Mouse (Mus musculus) hindbrain, embryonic 10.5 days (tissue): ENCODE measurements at regions not wholly inside any gene's neighbourhood (a gene's known extent, or its start where the extent isn't known, plus 50 kb on each side); places are given as distances from the start of the nearest gene placed in this dataset.

Experiments
- DNase-seq: peaks from one replicate; pipeline ENCODE4 v3.0.0-alpha.2; 2017; ENCODE audit warnings: low spot score
- H3K27ac ChIP-seq: fragments of 300-500 bp; sonication (generic); 2 replicates; pipeline ENCODE4 v1.5.1; 2016; ENCODE audit warnings: mild to moderate bottlenecking, moderate library complexity
- H3K27me3 ChIP-seq: fragments of 300-500 bp; sonication (generic); 2 replicates; pipeline ENCODE4 v1.6.1; 2016; ENCODE audit warnings: mild to moderate bottlenecking; ENCODE audit not compliant: poor library complexity, insufficient read depth, severe bottlenecking
- H3K36me3 ChIP-seq: fragments of 300-500 bp; sonication (generic); 2 replicates; pipeline ENCODE4 v1.6.1; 2016; ENCODE audit warnings: mild to moderate bottlenecking, moderate library complexity
- H3K4me1 ChIP-seq: fragments of 300-500 bp; sonication (generic); replicated peaks from 2 replicates; pipeline ENCODE4 v1.6.1; 2016; ENCODE audit warnings: mild to moderate bottlenecking
- H3K4me3 ChIP-seq: fragments of 300-500 bp; sonication (generic); 2 replicates; pipeline ENCODE4 v1.5.1; 2016; ENCODE audit warnings: mild to moderate bottlenecking, moderate library complexity
- H3K9me3 ChIP-seq: fragments of 300-500 bp; sonication (generic); 2 replicates; pipeline ENCODE4 v1.6.1; 2016; ENCODE audit warnings: mild to moderate bottlenecking, moderate library complexity
- WGBS: fragments of 180-500 bp; shearing (Covaris S2); methylation state at CpG from one replicate; pipeline ENCODE4 v1.1.7; 2016; 5-methylcytosine and 5-hydroxymethylcytosine counted together

DNA sequence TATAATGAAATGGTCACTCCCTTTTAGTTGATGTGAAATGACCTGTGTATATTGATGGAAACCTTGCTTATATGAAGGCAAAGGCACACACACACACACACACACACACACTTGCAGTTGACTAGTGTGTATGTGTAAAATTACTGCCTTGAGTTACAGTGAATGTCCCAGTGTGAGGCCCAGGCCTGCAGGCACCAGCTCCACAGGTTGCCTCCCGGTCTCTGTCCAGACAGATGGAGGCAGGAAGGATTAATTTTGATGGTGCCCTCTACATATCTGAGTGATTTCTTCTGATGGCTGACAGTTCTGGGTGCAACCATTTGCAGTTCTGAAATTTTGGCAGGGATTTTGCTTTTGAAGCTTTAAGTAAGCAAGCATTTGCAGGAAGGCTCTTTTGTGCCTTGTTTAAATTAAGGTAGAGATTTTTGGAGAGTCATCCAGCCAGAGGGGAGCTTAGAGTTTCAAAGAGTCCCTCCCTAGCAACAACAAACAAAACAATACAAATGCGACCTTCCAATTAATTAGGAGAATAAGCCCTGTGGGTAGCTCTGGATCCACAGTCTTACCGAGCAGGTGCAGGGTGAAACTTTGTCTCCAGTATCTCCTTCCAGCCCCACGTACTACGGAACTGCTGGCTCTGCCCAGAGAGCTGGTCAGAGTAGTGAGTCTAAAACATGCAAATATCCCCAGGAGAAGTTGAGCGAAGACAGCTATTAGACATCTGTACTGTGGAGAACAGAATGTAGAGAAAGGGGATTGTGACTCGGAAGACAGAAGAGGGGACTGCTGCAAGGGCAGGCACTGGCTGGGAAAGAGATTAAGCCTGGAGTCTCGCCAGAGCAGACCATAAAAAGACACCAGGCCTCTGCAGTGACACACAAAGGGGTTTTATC, 87.5 kb upstream of the Tut7 start:
- H3K27ac ChIP-seq: peak overlapping the region; percentile 54
- H3K27me3 ChIP-seq: no peaks in the 10 kb centered on the region
- 33% methylated on average over 8 of the region's 8 CpGs for WGBS
- DNase-seq: no peak
- H3K9me3 ChIP-seq: peaks cover 10% of the 10 kb centered on the region; the same call in 1 of the 2 replicates
- H3K4me1 ChIP-seq: peaks cover 16% of the 10 kb centered on the region
- H3K36me3 ChIP-seq: no peaks in the 10 kb centered on the region
- H3K4me3 ChIP-seq: no peak overlapping the region

DNA sequence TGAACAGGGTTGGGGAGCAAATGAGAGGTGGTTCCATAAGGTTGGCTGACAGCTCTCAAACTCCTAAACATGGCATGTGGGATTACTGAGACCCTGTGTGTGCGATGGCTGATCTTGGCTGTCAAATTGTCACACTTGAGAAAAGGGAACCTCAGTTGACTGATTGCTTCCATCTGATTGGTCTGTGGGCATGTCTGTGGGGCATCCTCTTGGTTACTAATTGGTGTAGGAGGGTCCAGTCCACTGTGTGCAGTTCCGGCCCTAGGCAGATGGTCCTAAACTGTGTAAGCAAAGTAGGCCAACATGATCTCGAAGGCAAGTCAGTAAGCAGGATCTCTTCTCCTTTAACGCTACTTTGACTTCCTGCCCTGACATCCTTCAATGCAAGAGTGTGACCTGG, 86.5 kb upstream of the Tut7 start:
- Histone ChIP-seq H3K4me1 (peaks cover 22% of the 10 kb centered on the region), H3K4me3 (no peak overlapping the region), H3K36me3 (no peaks in the 10 kb centered on the region), H3K27ac (peak overlapping the region; percentile 23; the same call in 1 of the 2 replicates), H3K9me3 (peaks cover 10% of the 10 kb centered on the region; the same call in 1 of the 2 replicates), H3K27me3 (no peaks in the 10 kb centered on the region)
- DNase-seq: no peak
- 86% methylated on average over 4 of the region's 4 CpGs for WGBS

DNA sequence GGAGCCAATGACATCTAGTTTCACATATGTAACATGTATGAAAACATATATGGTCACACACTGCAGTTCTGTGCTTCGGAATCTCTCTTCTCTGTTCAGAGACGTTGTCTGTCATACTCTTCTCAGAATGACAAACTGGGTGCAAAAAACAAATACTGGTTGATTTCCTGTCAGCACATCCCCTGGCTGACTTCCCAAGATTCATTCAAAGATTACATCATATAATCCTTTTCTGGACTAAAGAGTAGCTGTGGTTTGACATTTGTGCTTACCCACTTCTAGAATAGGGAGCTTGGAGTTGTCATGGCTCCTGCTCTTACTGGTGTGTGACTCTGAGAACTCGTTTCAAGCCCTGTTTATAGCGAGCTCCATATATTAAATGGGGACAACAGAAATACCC, 85.8 kb upstream of the Tut7 start:
- H3K4me3 ChIP-seq: no peak overlapping the region
- no peaks in the 10 kb centered on the region for H3K36me3 ChIP-seq
- H3K9me3 ChIP-seq: peaks cover 10% of the 10 kb centered on the region; the same call in 1 of the 2 replicates
- H3K27me3 ChIP-seq: no peaks in the 10 kb centered on the region
- no peak for DNase-seq
- H3K27ac ChIP-seq: no peak overlapping the region
- WGBS: 97% methylated on average over 4 of the region's 4 CpGs
- peaks cover 22% of the 10 kb centered on the region for H3K4me1 ChIP-seq

DNA sequence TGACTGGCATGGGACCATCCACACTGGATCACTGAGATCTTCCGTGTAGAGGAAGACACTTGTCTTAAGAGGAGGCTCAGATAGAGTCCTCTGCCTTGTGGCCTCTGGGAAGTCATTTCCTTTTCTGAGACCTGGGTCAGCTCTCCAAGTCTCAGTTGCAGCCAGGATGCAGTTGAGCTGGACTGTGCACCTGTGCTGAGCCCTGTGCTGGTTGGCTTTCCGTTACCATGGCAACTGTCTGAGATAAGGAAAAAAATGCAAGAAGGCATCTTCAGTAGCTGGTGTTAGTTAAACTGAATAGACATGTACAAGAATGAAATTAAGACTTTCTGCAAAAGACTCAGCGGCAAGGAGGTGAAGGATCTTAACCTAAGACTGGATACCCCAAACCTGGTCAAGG, 82.5 kb upstream of the Tut7 start:
- Histone ChIP-seq H3K4me1 (peaks cover 27% of the 10 kb centered on the region), H3K36me3 (no peaks in the 10 kb centered on the region), H3K27me3 (no peaks in the 10 kb centered on the region), H3K9me3 (peaks cover 10% of the 10 kb centered on the region; the same call in 1 of the 2 replicates), H3K27ac (no peak overlapping the region), H3K4me3 (no peak overlapping the region)
- WGBS: 69% methylated on average over 3 of the region's 3 CpGs
- DNase-seq: no peak

DNA sequence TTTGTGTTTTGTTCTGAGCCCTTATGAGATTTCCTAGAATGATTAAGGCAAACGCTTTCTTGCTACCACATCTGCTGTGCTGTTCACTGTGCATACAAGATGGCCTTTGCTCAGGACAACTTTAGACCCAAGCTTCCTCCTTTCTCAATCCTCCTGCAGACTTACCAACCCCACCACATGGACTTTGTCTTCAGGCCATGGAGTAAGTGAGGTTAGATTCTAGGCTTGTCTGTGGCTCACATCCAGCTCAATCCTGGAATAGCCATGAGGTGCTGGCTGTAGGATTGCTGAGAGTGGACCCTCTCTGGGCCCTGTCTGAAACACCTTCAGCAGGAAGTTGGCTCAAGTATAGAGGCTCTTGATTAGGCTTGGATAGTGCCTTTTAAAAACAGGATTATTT, 81.5 kb upstream of the Tut7 start:
- DNase-seq: no peak
- Histone ChIP-seq H3K36me3 (no peaks in the 10 kb centered on the region), H3K27me3 (no peaks in the 10 kb centered on the region), H3K4me1 (peaks cover 26% of the 10 kb centered on the region), H3K4me3 (no peak overlapping the region), H3K27ac (no peak overlapping the region), H3K9me3 (peaks cover 10% of the 10 kb centered on the region; the same call in 1 of the 2 replicates)
- 80% methylated on average over 1 of the region's 1 CpGs for WGBS

DNA sequence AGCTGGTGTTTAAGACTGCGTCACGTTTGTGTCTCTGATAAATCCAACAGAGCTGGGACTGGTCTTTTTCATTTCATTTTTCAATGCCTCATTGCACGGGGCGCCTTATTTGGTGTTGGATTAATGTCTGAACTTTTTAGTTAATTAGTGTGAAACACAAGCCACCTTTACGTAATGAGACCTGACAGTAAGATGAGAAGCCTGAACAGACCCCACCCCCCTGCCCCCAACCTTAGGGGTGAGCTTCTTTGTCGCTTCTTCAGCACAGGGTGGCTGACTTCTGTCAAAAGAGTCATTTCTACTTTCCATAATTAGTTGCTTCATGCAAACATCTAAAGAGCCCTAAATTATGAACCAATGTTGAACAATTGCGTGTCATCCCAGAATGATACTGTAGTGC, 76.6 kb upstream of the Tut7 start:
- H3K4me3 ChIP-seq: no peak overlapping the region
- no peak overlapping the region for H3K27ac ChIP-seq
- DNase-seq: no peak
- H3K27me3 ChIP-seq: no peaks in the 10 kb centered on the region
- no peaks in the 10 kb centered on the region for H3K36me3 ChIP-seq
- H3K4me1 ChIP-seq: peaks cover 19% of the 10 kb centered on the region
- 78% methylated on average over 7 of the region's 7 CpGs for WGBS
- no peaks in the 10 kb centered on the region for H3K9me3 ChIP-seq

DNA sequence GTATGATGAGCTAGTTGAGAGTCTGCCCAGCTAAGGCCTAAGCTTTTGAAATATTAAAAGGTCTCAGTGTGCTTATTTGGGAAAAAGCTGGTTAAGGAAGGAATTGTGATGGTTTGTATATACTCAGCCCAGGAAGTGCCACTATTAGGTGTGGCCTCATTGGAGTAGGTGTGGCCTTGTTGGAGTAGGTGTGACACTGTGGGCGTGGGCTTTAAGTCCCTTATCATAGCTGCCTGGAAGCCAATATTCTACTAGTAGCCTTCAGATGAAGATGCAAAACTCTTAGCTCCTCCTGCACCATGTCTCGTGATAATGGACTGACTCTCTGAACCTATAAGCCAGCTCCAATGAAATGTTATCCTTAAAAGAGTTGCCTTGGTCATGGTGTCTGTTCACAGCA, 72.8 kb upstream of the Tut7 start:
- no peak overlapping the region for H3K27ac ChIP-seq
- 92% methylated on average over 2 of the region's 2 CpGs for WGBS
- H3K4me3 ChIP-seq: no peak overlapping the region
- H3K9me3 ChIP-seq: no peaks in the 10 kb centered on the region
- H3K36me3 ChIP-seq: no peaks in the 10 kb centered on the region
- H3K27me3 ChIP-seq: peaks cover 3% of the 10 kb centered on the region; the same call in 1 of the 2 replicates
- no peak for DNase-seq
- peaks cover 29% of the 10 kb centered on the region for H3K4me1 ChIP-seq

DNA sequence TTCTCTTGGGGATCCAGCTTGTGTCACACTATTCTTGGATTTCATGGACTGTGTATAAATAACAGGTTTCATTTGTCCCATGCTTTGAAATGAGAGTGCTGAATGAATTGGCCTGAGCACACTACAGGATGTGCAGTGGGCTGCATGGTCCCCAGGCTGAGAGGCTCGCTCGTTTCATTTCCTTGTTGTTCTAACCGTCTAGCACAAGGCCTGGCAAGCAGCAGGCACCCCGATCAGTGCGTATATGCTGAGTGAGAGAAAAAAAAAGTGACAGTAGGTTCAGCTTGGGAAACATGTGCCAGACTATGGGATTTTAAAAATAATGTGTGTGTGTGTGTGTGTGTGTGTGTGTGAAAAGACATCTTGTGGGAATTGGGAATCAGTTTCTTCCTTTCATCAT, 71.1 kb upstream of the Tut7 start:
- Histone ChIP-seq H3K36me3 (no peaks in the 10 kb centered on the region), H3K4me3 (no peak overlapping the region), H3K9me3 (no peaks in the 10 kb centered on the region), H3K4me1 (peaks cover 36% of the 10 kb centered on the region), H3K27me3 (peaks cover 3% of the 10 kb centered on the region; the same call in 1 of the 2 replicates), H3K27ac (no peak overlapping the region)
- 65% methylated on average over 5 of the region's 5 CpGs for whole genome bisulfite sequencing
- DNase-seq: no peak

DNA sequence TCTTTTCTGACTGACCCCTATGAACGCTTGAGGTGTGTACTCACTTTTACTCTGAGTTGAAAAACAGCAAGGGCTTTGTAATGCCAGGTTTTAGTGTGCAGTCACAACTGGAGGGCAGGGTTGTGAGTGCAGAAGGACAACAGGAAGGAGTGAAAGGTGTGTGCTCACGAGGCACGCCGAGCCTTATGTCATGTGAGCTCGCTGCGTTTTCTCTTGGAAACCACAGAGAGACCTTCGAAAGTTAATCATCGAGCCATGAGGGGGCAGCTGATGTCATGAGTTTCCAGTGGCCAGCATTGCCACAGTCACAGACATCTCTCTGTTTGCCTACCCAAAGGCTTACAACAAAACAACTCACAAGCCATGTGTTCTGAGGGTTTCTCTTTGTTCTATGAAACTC, 70.0 kb upstream of the Tut7 start:
- Histone ChIP-seq H3K36me3 (no peaks in the 10 kb centered on the region), H3K4me3 (no peak overlapping the region), H3K4me1 (peaks cover 39% of the 10 kb centered on the region), H3K27ac (peak overlapping the region; percentile 30; the same call in 1 of the 2 replicates), H3K27me3 (peaks cover 3% of the 10 kb centered on the region; the same call in 1 of the 2 replicates), H3K9me3 (no peaks in the 10 kb centered on the region)
- DNase-seq: no peak
- 66% methylated on average over 8 of the region's 8 CpGs for WGBS

DNA sequence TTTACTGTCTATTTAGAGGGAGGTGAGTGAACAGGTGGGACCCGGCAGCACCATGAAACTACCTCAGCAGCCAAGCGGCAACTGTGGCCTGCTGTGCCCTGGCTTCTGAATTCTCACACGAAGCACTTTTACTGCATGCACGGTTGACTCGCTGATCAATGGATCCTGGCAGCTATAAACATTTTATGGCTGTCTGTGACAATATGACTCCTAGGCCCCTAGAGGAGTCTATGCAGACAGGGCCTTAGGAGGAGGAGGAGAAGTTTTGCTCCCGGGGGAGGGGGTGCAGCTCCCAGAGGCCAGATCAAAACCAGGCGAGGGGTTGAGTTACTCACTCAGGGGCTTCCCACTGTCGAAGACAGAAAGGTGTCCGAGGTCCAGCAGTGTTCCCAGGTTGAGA, 69.4 kb upstream of the Tut7 start:
- no peak overlapping the region for H3K4me3 ChIP-seq
- no peak for DNase-seq
- 51% methylated on average over 9 of the region's 9 CpGs for WGBS
- peak overlapping the region; percentile 64 for H3K27ac ChIP-seq
- H3K9me3 ChIP-seq: no peaks in the 10 kb centered on the region
- H3K36me3 ChIP-seq: no peaks in the 10 kb centered on the region
- H3K4me1 ChIP-seq: peaks cover 42% of the 10 kb centered on the region
- peaks cover 3% of the 10 kb centered on the region; the same call in 1 of the 2 replicates for H3K27me3 ChIP-seq

DNA sequence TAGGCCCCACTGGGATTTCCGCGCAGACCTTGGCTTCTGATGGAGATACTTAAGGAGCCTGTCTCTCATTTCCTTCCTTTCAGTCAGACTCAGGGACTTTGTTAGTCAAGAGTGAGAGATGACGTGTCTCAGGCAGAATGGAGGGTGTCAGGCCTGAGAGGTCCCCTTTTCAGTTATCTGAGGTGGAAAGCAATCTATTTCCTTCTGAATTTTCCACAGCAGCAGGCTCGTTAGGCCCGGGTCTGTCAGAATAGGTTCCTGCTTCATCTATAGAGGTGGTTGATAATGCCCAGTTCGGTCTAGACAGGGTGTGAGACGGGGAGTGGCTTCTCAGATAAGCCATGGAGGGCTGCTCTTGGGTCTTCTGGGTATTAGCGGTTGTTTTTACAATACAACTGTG, 68.8 kb upstream of the Tut7 start:
- Histone ChIP-seq H3K36me3 (no peaks in the 10 kb centered on the region), H3K27ac (peak overlapping the region; percentile 12; the same call in 1 of the 2 replicates), H3K9me3 (no peaks in the 10 kb centered on the region; the same call in 1 of the 2 replicates), H3K4me3 (no peak overlapping the region), H3K27me3 (peaks cover 3% of the 10 kb centered on the region; the same call in 1 of the 2 replicates), H3K4me1 (peaks cover 42% of the 10 kb centered on the region)
- no peak for DNase-seq
- 65% methylated on average over 8 of the region's 8 CpGs for WGBS

DNA sequence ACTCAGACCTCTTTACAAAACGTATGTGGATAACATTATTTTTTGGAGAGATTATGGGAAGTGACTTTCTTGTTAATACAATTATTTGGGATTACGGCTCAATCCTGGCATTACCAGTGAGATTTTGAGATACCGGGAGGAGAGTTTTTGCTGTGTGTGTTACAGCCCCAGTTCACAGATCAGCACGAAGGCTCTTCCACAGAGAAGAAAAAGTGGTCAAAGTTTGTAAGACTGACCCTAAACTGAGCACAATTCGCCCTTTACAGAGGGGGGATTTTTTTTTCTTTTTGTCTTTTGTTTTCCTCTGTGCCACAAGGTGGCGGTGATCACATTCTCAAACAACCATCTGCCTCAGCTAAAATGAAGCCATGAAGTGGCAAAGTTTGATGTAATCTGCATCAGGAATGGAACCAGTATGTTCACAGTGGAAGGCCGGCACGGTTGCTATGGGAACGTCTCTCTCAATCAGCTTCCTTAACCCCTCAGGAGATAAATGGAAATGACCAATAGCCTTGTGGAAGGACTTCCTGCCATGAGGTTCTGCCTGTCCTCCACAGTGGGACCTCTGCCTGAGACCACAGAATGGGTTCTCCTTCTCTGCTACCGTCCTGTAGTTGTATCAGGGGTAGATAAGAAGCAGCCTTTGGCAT, 66.6 kb upstream of the Tut7 start:
- peak overlapping the region; percentile 71; the same call in 1 of the 2 replicates for H3K27ac ChIP-seq
- no peaks in the 10 kb centered on the region for H3K36me3 ChIP-seq
- H3K4me3 ChIP-seq: no peak overlapping the region
- H3K27me3 ChIP-seq: peaks cover 3% of the 10 kb centered on the region; the same call in 1 of the 2 replicates
- peaks cover 42% of the 10 kb centered on the region for H3K4me1 ChIP-seq
- DNase-seq: peak; percentile 82
- WGBS: 24% methylated on average over 10 of the region's 10 CpGs
- H3K9me3 ChIP-seq: peaks cover 3% of the 10 kb centered on the region; the same call in 1 of the 2 replicates
